Mouse (Mus musculus) left cerebral cortex, adult 2 months (tissue): Measurements from ENCODE around the gene Pard6b. TPM values are rescaled to one million over a fixed set of nuclear protein-coding genes. Genes with fewer than 3 reads are reported as not detected.

Source experiments
- DNase-seq, 2 experiments: peaks; one replicate each; pipeline ENCODE4 v3.0.0; 2021 to 2022; ENCODE audit warnings: low spot score in 2 of 2, mixed read lengths in 1 of 2; ENCODE audit errors: extremely low spot score in 1 of 2
- H3K27ac ChIP-seq: fragments of 200-600 bp; 2 replicates; pipeline ENCODE4 v1.8.1; 2022
- H3K4me3 ChIP-seq: fragments of 200-600 bp; 2 replicates; pipeline ENCODE4 v1.8.1; 2022
- CTCF ChIP-seq: fragments of 200-600 bp; IDR thresholded peaks from 2 replicates; pipeline ENCODE4 v1.8.1; 2022; ENCODE audit warnings: antibody characterized with exemption, mild to moderate bottlenecking, moderate library complexity
- intact Hi-C: fragments of 180-260 bp; cut with DNase I; formaldehyde crosslinking; loops from one replicate; pipeline ENCODE4 v1.15.1; 2025
- long read RNA-seq, 2 experiments: library from polyadenylated mRNA; stranded (forward); transcript quantifications; one replicate each; pipeline ENCODE4 v2.0.0; 2021; ENCODE audit warnings: borderline mapping rate in 2 of 2
- total RNA-seq, 2 experiments: library from RNA; stranded (reverse); gene quantifications; 2 replicates each; pipeline ENCODE4 v1.2.3; 2021

Gene Pard6b
- total RNA-seq, result 1 to 10 TPM; 5.5 to 6.8 TPM
- long read RNA-seq, experiment 1, transcript Pard6b-201 (3 exons, 3,399 nt), result major isoform, 13 of 13 reads
- long read RNA-seq, experiment 1, partial matches to known transcripts, result 0 of 13 reads
- long read RNA-seq, experiment 1, other reads (novel, unspliced or antisense), result 0 of 13 reads
- long read RNA-seq, experiment 2, transcript Pard6b-201 (3 exons, 3,399 nt), result major isoform, 9 of 9 reads
- long read RNA-seq, experiment 2, partial matches to known transcripts, result 0 of 9 reads
- long read RNA-seq, experiment 2, other reads (novel, unspliced or antisense), result 0 of 9 reads

- peak within 1 kb of the TSS; percentile 90 for H3K27ac ChIP-seq
- peak within 1 kb of the TSS; percentile 83 for H3K4me3 ChIP-seq
- intact Hi-C loops, result loop anchor here (5.0 kb wide), 1 partner anchor 393 kb away; the partner anchor contains the start of genes Cebpb and Tmem189
- no peak for TF ChIP-seq CTCF
- peak; percentile 95 to 98 for DNase-seq
Measured at GRCm38 (mm10) chr2:168080431-168081246, at the start of gene Pard6b. Gene Pard6b (plus strand): TSS chr2:168081004.

- H3K4me3 ChIP-seq, result no peak overlapping the region
- intact Hi-C loops, result no loop called here
- no peak for DNase-seq
- H3K27ac ChIP-seq, result no peak overlapping the region
- TF ChIP-seq CTCF, result no peak
Measured at GRCm38 (mm10) chr2:168031842-168032241, 49.0 kb upstream of the Pard6b start.

GRCm38 (mm10) chr2:168033905-168034304 lies 46.9 kb upstream of the Pard6b start:
- no peak for TF ChIP-seq CTCF
- Histone ChIP-seq H3K27ac (no peak overlapping the region), H3K4me3 (no peak overlapping the region)
- intact Hi-C loops, result no loop called here
- DNase-seq, result no peak

- intact Hi-C loops, result no loop called here
- H3K4me3 ChIP-seq, result no peak overlapping the region
- no peak for TF ChIP-seq CTCF
- no peak for DNase-seq
- no peak overlapping the region for H3K27ac ChIP-seq
Measured at GRCm38 (mm10) chr2:168035907-168036306, 44.9 kb upstream of the Pard6b start.

- no peak for TF ChIP-seq CTCF
- Histone ChIP-seq H3K4me3 (no peak overlapping the region), H3K27ac (no peak overlapping the region)
- no peak for DNase-seq
- intact Hi-C loops, result no loop called here
Measured at GRCm38 (mm10) chr2:168037063-168037462, 43.7 kb upstream of the Pard6b start.

- no peak for TF ChIP-seq CTCF
- intact Hi-C loops, result no loop called here
- no peak for DNase-seq
- H3K4me3 ChIP-seq, result no peak overlapping the region
- no peak overlapping the region for H3K27ac ChIP-seq
Measured at GRCm38 (mm10) chr2:168040751-168041150, 40.1 kb upstream of the Pard6b start.

GRCm38 (mm10) chr2:168042019-168042418 lies 38.8 kb upstream of the Pard6b start:
- intact Hi-C loops, result no loop called here
- DNase-seq, result no peak
- H3K4me3 ChIP-seq, result no peak overlapping the region
- no peak overlapping the region for H3K27ac ChIP-seq
- TF ChIP-seq CTCF, result no peak

GRCm38 (mm10) chr2:168044681-168045287 lies 36.0 kb upstream of the Pard6b start:
- TF ChIP-seq CTCF, result no peak
- DNase-seq, result no peak
- intact Hi-C loops, result no loop called here
- Histone ChIP-seq H3K27ac (no peak overlapping the region), H3K4me3 (no peak overlapping the region)

GRCm38 (mm10) chr2:168045357-168045756 lies 35.4 kb upstream of the Pard6b start:
- no peak overlapping the region for H3K4me3 ChIP-seq
- no peak for DNase-seq
- H3K27ac ChIP-seq, result no peak overlapping the region
- intact Hi-C loops, result no loop called here
- TF ChIP-seq CTCF, result no peak

GRCm38 (mm10) chr2:168045771-168046170 lies 35.0 kb upstream of the Pard6b start:
- DNase-seq, result no peak
- no peak for TF ChIP-seq CTCF
- H3K4me3 ChIP-seq, result no peak overlapping the region
- intact Hi-C loops, result no loop called here
- no peak overlapping the region for H3K27ac ChIP-seq

GRCm38 (mm10) chr2:168046467-168046866 lies 34.3 kb upstream of the Pard6b start:
- no peak for DNase-seq
- H3K4me3 ChIP-seq, result no peak overlapping the region
- intact Hi-C loops, result no loop called here
- no peak; the same call in none of the 2 replicates for TF ChIP-seq CTCF
- no peak overlapping the region for H3K27ac ChIP-seq

- TF ChIP-seq CTCF, result no peak
- DNase-seq, result no peak
- intact Hi-C loops, result no loop called here
- Histone ChIP-seq H3K27ac (no peak overlapping the region), H3K4me3 (no peak overlapping the region)
Measured at GRCm38 (mm10) chr2:168049002-168049635, 31.7 kb upstream of the Pard6b start.
